Mouse (Mus musculus) gastrocnemius, postnatal 4 days (tissue): ENCODE measurements at regions not wholly inside any gene's neighbourhood (a gene's known extent, or its start where the extent isn't known, plus 50 kb on each side); places are given as distances from the start of the nearest gene placed in this dataset.

Experiments
- DNase-seq, 2 experiments: peaks; one replicate each; pipeline ENCODE4 v3.0.0; 2021 to 2022; ENCODE audit warnings: low spot score in 2 of 2, mixed read lengths in 2 of 2

- DNase-seq, result no peak
Measured at GRCm38 (mm10) chr15:65646470-65646869, 631.8 kb upstream of the Gm21961 start.

GRCm38 (mm10) chr15:65639484-65639883 lies 624.8 kb upstream of the Gm21961 start:
- DNase-seq, result no peak

GRCm38 (mm10) chr15:65637520-65638184 lies 622.9 kb upstream of the Gm21961 start:
- DNase-seq, result no peak

- DNase-seq, result no peak
Measured at GRCm38 (mm10) chr15:65632440-65632839, 617.7 kb upstream of the Gm21961 start.

- no peak for DNase-seq
Measured at GRCm38 (mm10) chr15:65630476-65630875, 615.8 kb upstream of the Gm21961 start.

- no peak for DNase-seq
Measured at GRCm38 (mm10) chr15:65592718-65593477, 578.2 kb upstream of the Gm21961 start.

GRCm38 (mm10) chr15:65585566-65585965 lies 570.9 kb upstream of the Gm21961 start:
- DNase-seq, result no peak

GRCm38 (mm10) chr15:65579353-65579752 lies 564.6 kb upstream of the Gm21961 start:
- no peak for DNase-seq

- DNase-seq, result no peak
Measured at GRCm38 (mm10) chr15:65567931-65568330, 553.2 kb upstream of the Gm21961 start.

GRCm38 (mm10) chr15:65557846-65558835 lies 543.4 kb upstream of the Gm21961 start:
- DNase-seq, result no peak

GRCm38 (mm10) chr15:65549046-65549445 lies 534.3 kb upstream of the Gm21961 start:
- no peak for DNase-seq

- no peak for DNase-seq
Measured at GRCm38 (mm10) chr15:65535606-65536005, 520.9 kb upstream of the Gm21961 start.

GRCm38 (mm10) chr15:65532241-65532640 lies 517.5 kb upstream of the Gm21961 start:
- DNase-seq, result no peak

GRCm38 (mm10) chr15:65502656-65503055 lies 488.0 kb upstream of the Gm21961 start:
- DNase-seq, result no peak

- DNase-seq, result no peak
Measured at GRCm38 (mm10) chr15:65478940-65479339, 464.2 kb upstream of the Gm21961 start.

GRCm38 (mm10) chr15:65455203-65455816 lies 440.6 kb upstream of the Gm21961 start:
- no peak for DNase-seq

- DNase-seq, result peak in 1 of 2 experiments; percentile 51
Measured at GRCm38 (mm10) chr15:65452258-65453028, 437.7 kb upstream of the Gm21961 start.

- DNase-seq, result no peak
Measured at GRCm38 (mm10) chr15:65419736-65420135, 405.0 kb upstream of the Gm21961 start.
